Mouse (Mus musculus) forelimb bud, embryonic 11.5 days (tissue): ENCODE results near the gene Umps.

Source experiments
- DNase-seq: peaks from one replicate; pipeline ENCODE4 v3.0.0-alpha.2; 2012; ENCODE audit warnings: low read depth, low spot score

Gene Umps

GRCm38 (mm10) chr16:33954793-33955192 is 12.0 kb downstream of the Umps start:
- no peak for DNase-seq

GRCm38 (mm10) chr16:33953008-33953407 is 13.8 kb downstream of the Umps start:
- no peak for DNase-seq

GRCm38 (mm10) chr16:33950830-33951229 is 16.0 kb downstream of the Umps start:
- peak; percentile 82 for DNase-seq

GRCm38 (mm10) chr16:33950386-33950785 is 16.5 kb downstream of the Umps start:
- no peak for DNase-seq

- DNase-seq: no peak
Measured at GRCm38 (mm10) chr16:33947664-33948571, 18.9 kb downstream of the Umps start.

- DNase-seq: no peak
Measured at GRCm38 (mm10) chr16:33946021-33946420, 20.8 kb downstream of the Umps start.

- no peak for DNase-seq
Measured at GRCm38 (mm10) chr16:33944772-33945171, 22.1 kb downstream of the Umps start.

GRCm38 (mm10) chr16:33944126-33944525 is 22.7 kb downstream of the Umps start:
- no peak for DNase-seq

GRCm38 (mm10) chr16:33943388-33943787 is 23.4 kb downstream of the Umps start:
- DNase-seq: no peak

- DNase-seq: peak; percentile 56
Measured at GRCm38 (mm10) chr16:33942341-33942740, 24.5 kb downstream of the Umps start.

- no peak for DNase-seq
Measured at GRCm38 (mm10) chr16:33941271-33941781, 25.5 kb downstream of the Umps start.

GRCm38 (mm10) chr16:33940095-33940494 is 26.7 kb downstream of the Umps start:
- DNase-seq: no peak

GRCm38 (mm10) chr16:33939636-33940035 is 27.2 kb downstream of the Umps start:
- peak; percentile 40 for DNase-seq

- no peak for DNase-seq
Measured at GRCm38 (mm10) chr16:33939133-33939531, 27.7 kb downstream of the Umps start.

GRCm38 (mm10) chr16:33938311-33939132 is 28.3 kb downstream of the Umps start:
- DNase-seq: no peak

GRCm38 (mm10) chr16:33937567-33937966 is 29.3 kb downstream of the Umps start:
- no peak for DNase-seq

- DNase-seq: no peak
Measured at GRCm38 (mm10) chr16:33936885-33937284, 30.0 kb downstream of the Umps start.

- DNase-seq: no peak
Measured at GRCm38 (mm10) chr16:33935407-33935785, 31.4 kb downstream of the Umps start.

GRCm38 (mm10) chr16:33934701-33935406 is 32.0 kb downstream of the Umps start:
- DNase-seq: no peak

- no peak for DNase-seq
Measured at GRCm38 (mm10) chr16:33933411-33933810, 33.4 kb downstream of the Umps start.

GRCm38 (mm10) chr16:33932126-33932525 is 34.7 kb downstream of the Umps start:
- no peak for DNase-seq

- DNase-seq: no peak
Measured at GRCm38 (mm10) chr16:33931682-33932081, 35.2 kb downstream of the Umps start.
